Mouse (Mus musculus): ENCODE data around the gene Adarb2.

DNA sequence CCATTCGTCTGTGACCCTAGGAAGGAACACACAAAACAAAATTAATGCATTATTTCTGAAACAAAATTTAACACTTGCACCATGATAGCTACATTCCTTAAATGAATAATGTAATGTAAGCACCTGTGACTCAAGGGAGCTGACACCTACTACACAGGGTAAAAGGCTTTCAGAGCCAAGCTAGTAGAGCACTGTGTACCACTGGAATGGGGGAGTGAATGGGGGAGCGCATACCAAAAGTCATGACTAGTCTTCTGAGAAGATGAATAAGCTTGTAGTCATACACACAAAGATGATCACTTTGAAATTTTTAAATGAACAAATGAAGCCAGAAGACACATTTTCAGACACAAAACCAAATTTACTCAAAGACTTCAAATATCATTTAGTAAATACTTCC lies 603.3 kb downstream of the Adarb2 start:
- TF ChIP-seq CTCF (IDR thresholded peaks at IDR 0.05; ENCODE audit: low read depth) (no peak), EP300 (optimal IDR thresholded peaks at IDR 0.05) (no peak)
